Mouse (Mus musculus) intestine, embryonic 15.5 days (tissue): ENCODE results near the gene Slc25a31. TPM values are rescaled to one million over a fixed set of nuclear protein-coding genes. Genes with fewer than 3 reads are reported as not detected.

ENCODE experiments used
- ATAC-seq: fragments of 200-750 bp; cut with Nextera tagmentation; 2 replicates; pipeline ENCODE4 v1.8.0; 2017; ENCODE audit warnings: moderate TSS enrichment, moderate library complexity
- H3K27ac ChIP-seq: fragments of 300-500 bp; sonication (generic); 2 replicates; pipeline ENCODE4 v1.5.1; 2015; ENCODE audit warnings: mild to moderate bottlenecking, inconsistent platforms
- H3K27me3 ChIP-seq: fragments of 300-500 bp; sonication (generic); replicated peaks from 2 replicates; pipeline ENCODE4 v1.6.1; 2015; ENCODE audit warnings: inconsistent platforms
- H3K36me3 ChIP-seq: fragments of 300-500 bp; sonication (generic); 2 replicates; pipeline ENCODE4 v1.6.1; 2015; ENCODE audit warnings: inconsistent platforms
- H3K4me1 ChIP-seq: fragments of 300-500 bp; sonication (generic); replicated peaks from 2 replicates; pipeline ENCODE4 v1.6.1; 2015; ENCODE audit warnings: inconsistent platforms
- H3K4me2 ChIP-seq: fragments of 300-500 bp; sonication (generic); replicated peaks from 2 replicates; pipeline ENCODE4 v1.6.1; 2015; ENCODE audit warnings: mild to moderate bottlenecking, inconsistent platforms
- H3K4me3 ChIP-seq: fragments of 300-500 bp; sonication (generic); replicated peaks from 2 replicates; pipeline ENCODE4 v1.5.1; 2015; ENCODE audit warnings: inconsistent platforms
- H3K9ac ChIP-seq: fragments of 300-500 bp; sonication (generic); 2 replicates; pipeline ENCODE4 v1.6.1; 2015; ENCODE audit warnings: inconsistent platforms
- H3K9me3 ChIP-seq: fragments of 300-500 bp; sonication (generic); 2 replicates; pipeline ENCODE4 v1.6.1; 2016; ENCODE audit warnings: inconsistent platforms
- WGBS: fragments of 180-500 bp; shearing (Covaris S2); methylation state at CpG from one replicate; pipeline ENCODE4 v1.1.7; 2015; 5-methylcytosine and 5-hydroxymethylcytosine counted together
- polyA plus RNA-seq: library from polyadenylated mRNA; unstranded; fragments of >200 nt; fragmentation: Nextera tagmentation; extraction: Ambion mirVana; gene quantifications from 2 replicates; pipeline ENCODE4 v1.2.1, GENCODE M21; 2015

Slc25a31 gene
- polyA plus RNA-seq, result 0.15 TPM in 1 of 2 replicates, not detected in the other

DNA sequence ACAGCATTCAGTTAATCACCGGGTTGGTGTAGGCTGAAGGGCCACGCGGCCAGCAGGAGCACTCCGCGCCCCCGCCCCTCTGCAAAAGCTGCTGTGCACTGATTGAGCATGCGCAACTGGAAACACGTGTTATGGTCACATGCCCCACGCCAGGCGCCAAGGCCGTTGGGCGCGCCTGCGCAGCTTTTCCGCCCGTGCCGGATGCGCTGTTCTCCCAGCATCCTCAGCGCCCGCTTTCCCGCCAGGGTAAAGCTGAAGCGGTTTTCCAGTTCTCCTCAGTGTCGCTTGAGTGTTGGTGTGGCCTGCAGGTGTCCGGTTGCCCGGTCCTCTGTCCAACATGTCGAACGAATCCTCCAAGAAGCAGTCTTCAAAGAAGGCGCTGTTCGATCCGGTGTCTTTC lies at the start of gene Slc25a31:
Slc25a31 (plus strand) TSS at position 201 of the 400 bp plus-strand sequence.
- Histone ChIP-seq H3K9me3 (no peaks in the 10 kb centered on the region), H3K4me1 (no peaks in the 10 kb centered on the region), H3K27me3 (no peaks in the 10 kb centered on the region), H3K27ac (no peak within 1 kb of the TSS), H3K9ac (no peak within 1 kb of the TSS), H3K4me2 (no peak within 1 kb of the TSS), H3K36me3 (no peaks in the 10 kb centered on the region), H3K4me3 (no peak within 1 kb of the TSS)
- ATAC-seq, result no peak
- WGBS, result 91% methylated on average over 30 of the region's 30 CpGs

DNA sequence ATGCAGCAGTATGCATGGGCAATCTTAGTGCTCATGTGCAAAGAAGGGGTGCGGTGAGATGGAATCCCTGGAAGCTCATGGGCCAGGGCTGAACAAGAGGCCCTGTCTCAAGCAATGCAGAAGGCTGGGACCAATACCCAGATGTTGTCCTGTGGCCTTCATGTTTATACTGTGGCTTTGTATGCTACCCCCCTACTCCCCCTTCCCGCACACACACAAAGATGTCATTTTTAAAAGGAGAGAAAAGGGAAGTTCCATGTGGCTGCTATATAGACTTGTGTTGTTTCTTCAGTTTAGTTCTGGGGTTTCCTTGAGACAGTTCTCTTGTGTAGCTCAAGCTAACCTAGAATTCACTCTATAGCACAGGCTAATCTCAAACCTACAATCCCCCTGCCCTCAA lies 48.4 kb upstream of the Slc25a31 start:
- no peak for ATAC-seq
- WGBS, result 91% methylated on average over 2 of the region's 2 CpGs

DNA sequence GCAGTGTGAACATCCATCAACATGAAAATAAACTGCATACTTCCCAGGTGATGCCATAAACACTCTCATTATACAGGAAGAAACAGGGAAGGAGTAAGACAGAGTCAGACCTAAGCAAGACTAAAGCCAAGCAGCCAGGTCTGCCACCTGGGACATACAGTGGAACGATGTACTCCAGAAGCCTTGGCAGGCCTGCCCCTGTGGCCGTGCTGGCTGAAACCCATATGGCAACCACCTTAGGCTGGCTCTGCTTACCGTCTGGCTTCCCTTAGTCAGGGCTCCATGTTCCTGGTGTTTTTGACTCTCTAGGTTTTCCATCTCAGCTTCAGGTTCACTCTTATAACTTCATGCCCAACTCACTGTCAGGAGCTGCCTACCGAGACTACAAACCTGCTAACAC lies 42.5 kb upstream of the Slc25a31 start:
- Histone ChIP-seq H3K4me3 (no peak overlapping the region), H3K9ac (no peak overlapping the region), H3K27ac (no peak overlapping the region), H3K36me3 (no peaks in the 10 kb centered on the region), H3K9me3 (no peaks in the 10 kb centered on the region), H3K27me3 (no peaks in the 10 kb centered on the region), H3K4me1 (no peaks in the 10 kb centered on the region), H3K4me2 (no peak overlapping the region)
- no peak for ATAC-seq
- WGBS, result 94% methylated on average over 4 of the region's 4 CpGs

More for the DNA sequence above, 48.4 kb upstream of the Slc25a31 start:
- Histone ChIP-seq H3K4me2 (no peak overlapping the region), H3K36me3 (no peaks in the 10 kb centered on the region), H3K4me1 (no peaks in the 10 kb centered on the region), H3K27me3 (no peaks in the 10 kb centered on the region), H3K9ac (no peak overlapping the region), H3K27ac (no peak overlapping the region), H3K9me3 (no peaks in the 10 kb centered on the region), H3K4me3 (no peak overlapping the region)

DNA sequence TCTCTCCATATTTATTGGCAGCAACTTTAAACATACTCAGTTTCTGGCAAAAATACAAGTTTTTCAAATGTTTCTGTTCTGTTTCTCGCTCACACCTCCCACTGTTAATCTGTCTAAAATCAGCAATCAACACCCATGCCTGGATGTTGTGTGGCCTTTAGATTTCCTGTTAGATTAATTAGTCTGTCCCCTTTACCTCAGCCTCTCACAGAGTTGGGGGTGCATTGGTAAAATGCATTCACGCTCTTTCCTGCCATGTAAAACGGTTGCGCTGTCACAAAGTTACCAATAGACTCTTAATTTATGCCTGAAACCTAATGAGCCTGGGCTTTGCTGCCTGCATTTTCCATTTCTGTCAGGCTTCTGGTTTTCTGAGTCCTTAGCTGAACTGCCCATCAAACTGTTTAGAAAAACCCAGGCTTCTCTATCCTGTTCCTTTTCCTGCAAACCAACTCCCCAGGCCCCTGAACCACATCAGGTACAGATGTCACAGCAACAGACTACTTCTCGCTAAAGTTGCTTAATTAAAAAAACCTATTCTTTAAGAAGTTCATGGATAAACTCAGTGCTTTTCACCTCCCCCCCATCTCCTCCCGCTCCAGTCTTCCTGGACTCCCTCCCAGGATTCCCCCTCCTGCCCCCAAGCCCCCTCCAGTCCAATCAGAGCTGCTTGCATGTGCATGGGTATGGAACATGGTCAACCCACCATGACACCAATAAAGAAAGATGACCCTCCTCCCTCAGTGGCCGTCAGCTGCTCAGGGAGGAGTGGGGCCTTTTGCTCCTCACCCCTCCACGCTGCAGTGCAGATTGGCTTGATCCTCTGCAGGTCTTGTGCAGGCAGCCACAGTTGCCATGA lies 41.6 kb upstream of the Slc25a31 start:
- H3K9ac ChIP-seq, result no peak overlapping the region
- H3K27ac ChIP-seq, result no peak overlapping the region
- H3K4me3 ChIP-seq, result no peak overlapping the region
- 77% methylated on average over 8 of the region's 8 CpGs for WGBS
- H3K4me1 ChIP-seq, result no peaks in the 10 kb centered on the region
- no peaks in the 10 kb centered on the region for H3K27me3 ChIP-seq
- H3K4me2 ChIP-seq, result no peak overlapping the region
- H3K9me3 ChIP-seq, result no peaks in the 10 kb centered on the region
- no peak for ATAC-seq
- no peaks in the 10 kb centered on the region for H3K36me3 ChIP-seq

DNA sequence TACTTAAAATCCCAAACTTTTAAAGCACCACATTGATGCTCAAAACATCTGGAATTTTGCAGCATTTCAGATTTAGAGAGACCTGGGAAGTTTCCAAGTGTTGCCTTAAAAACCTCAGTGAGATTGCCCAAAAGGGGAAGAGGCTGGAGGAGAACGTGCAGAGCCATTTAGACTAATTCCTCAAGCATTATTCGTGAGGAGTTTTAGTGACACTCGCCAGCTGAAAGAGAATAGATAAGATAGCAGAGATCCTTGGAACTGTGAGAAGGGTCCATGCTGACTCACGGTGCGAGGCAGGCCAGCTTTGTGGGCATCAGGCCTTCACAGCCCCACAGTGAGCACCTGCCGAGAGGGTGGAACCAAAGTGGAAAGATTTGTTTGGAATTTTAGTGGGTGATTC lies 39.8 kb upstream of the Slc25a31 start:
- ATAC-seq, result no peak
- 60% methylated on average over 6 of the region's 6 CpGs for whole genome bisulfite sequencing
- no peaks in the 10 kb centered on the region for H3K9me3 ChIP-seq
- H3K27me3 ChIP-seq, result no peaks in the 10 kb centered on the region
- H3K9ac ChIP-seq, result no peak overlapping the region
- no peak overlapping the region for H3K4me3 ChIP-seq
- no peak overlapping the region for H3K4me2 ChIP-seq
- H3K27ac ChIP-seq, result no peak overlapping the region
- no peaks in the 10 kb centered on the region for H3K36me3 ChIP-seq
- no peaks in the 10 kb centered on the region for H3K4me1 ChIP-seq

DNA sequence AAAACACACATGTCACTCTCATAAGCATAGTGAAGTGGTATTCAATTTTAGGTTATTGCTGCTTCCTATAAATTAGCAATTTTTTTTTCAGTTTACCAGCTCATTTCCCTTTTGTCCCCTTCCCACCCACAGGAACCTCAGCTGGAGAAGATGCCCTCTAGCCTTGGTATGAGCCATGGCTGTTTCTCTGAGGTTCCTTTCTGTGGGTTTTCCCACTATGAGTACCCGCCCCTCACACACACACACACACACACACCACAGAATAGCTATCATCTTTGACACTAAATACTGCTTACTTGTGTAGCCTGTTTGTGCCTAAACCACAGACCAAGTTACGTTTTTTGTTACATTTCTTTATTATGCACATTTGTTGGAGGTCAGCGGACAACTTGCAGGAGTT lies 39.3 kb upstream of the Slc25a31 start:
- Histone ChIP-seq H3K9ac (no peak overlapping the region), H3K4me2 (no peak overlapping the region), H3K27me3 (no peaks in the 10 kb centered on the region), H3K27ac (no peak overlapping the region), H3K4me1 (no peaks in the 10 kb centered on the region), H3K4me3 (no peak overlapping the region), H3K36me3 (no peaks in the 10 kb centered on the region), H3K9me3 (no peaks in the 10 kb centered on the region)
- WGBS, result 88% methylated on average over 3 of the region's 3 CpGs
- ATAC-seq, result no peak

DNA sequence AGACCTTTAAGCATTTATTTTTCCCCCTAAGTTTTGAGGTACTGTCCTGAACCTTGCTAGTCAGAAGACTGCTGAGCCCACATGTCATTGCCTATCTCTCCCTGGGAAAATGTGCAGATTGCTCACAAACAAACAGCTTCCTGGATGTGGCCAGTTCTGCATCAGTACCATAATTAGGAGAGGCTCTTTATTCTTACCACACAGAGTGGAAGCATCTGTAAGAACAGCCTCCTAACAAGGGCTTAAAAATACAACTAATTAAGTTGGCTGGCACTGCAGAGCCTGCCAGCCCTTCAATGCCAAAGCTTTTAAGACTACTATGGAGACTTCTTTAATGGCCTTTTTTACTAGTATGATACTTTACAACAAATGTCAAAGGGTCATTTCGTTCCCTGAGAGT lies 35.1 kb upstream of the Slc25a31 start:
- H3K4me3 ChIP-seq, result no peak overlapping the region
- WGBS, result 82% methylated on average over 1 of the region's 1 CpGs
- H3K9ac ChIP-seq, result no peak overlapping the region
- H3K36me3 ChIP-seq, result no peaks in the 10 kb centered on the region
- no peaks in the 10 kb centered on the region for H3K9me3 ChIP-seq
- H3K27me3 ChIP-seq, result no peaks in the 10 kb centered on the region
- ATAC-seq, result no peak
- H3K4me2 ChIP-seq, result no peak overlapping the region
- no peak overlapping the region for H3K27ac ChIP-seq
- H3K4me1 ChIP-seq, result no peaks in the 10 kb centered on the region

DNA sequence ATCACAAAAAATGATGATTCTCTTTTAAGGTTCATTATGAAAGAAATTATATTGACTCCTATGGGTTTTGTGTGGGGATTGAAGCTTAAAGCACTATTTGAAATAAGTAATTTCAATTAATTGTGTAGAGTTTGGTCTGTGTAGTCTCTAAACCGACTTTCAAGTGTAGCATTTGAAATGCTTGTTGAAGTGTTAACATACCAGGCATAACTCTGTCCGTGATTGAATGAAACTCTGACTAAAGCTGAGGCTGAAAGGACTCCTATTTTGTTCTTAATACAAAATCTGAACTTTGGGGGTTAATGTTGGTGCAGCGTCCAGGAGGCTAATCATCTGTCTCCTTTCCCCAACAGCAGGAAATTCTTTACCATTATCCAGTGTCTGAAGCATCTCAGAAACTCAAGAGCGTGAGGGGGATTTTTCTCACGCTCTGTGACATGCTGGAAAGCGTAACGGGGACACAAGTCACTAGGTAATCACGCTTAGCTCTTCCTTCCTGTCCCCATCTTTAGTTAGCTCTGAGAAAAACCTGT lies 33.7 kb upstream of the Slc25a31 start:
- no peaks in the 10 kb centered on the region for H3K36me3 ChIP-seq
- no peak overlapping the region for H3K9ac ChIP-seq
- no peak overlapping the region for H3K4me3 ChIP-seq
- H3K4me2 ChIP-seq, result no peak overlapping the region
- no peaks in the 10 kb centered on the region for H3K9me3 ChIP-seq
- no peaks in the 10 kb centered on the region for H3K4me1 ChIP-seq
- 43% methylated on average over 8 of the region's 8 CpGs for WGBS
- ATAC-seq, result no peak
- no peaks in the 10 kb centered on the region for H3K27me3 ChIP-seq
- H3K27ac ChIP-seq, result no peak overlapping the region

DNA sequence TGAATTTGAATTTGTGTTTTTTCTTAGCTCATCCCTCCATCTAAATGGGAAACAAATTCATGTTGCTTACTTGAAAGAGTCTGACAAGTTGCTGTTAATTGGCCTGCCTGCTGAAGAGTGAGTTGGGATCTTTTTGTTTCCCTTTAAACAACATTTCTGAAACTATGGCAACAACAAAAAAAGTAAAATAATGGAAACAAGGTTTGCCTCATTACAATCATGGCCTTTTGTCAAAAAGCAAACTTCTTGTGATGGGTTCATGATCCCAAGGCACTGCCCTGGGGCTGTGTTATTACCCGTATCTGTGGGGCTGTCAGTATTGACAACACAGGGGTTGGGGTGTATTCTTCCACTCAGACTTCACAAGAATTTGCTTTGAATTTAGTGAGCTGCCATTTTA lies 29.8 kb upstream of the Slc25a31 start:
- Histone ChIP-seq H3K4me1 (no peaks in the 10 kb centered on the region), H3K36me3 (no peaks in the 10 kb centered on the region), H3K4me3 (no peak overlapping the region), H3K9me3 (no peaks in the 10 kb centered on the region), H3K4me2 (no peak overlapping the region), H3K9ac (no peak overlapping the region), H3K27ac (no peak overlapping the region), H3K27me3 (no peaks in the 10 kb centered on the region)
- ATAC-seq, result no peak
- WGBS, result 80% methylated on average over 1 of the region's 1 CpGs

DNA sequence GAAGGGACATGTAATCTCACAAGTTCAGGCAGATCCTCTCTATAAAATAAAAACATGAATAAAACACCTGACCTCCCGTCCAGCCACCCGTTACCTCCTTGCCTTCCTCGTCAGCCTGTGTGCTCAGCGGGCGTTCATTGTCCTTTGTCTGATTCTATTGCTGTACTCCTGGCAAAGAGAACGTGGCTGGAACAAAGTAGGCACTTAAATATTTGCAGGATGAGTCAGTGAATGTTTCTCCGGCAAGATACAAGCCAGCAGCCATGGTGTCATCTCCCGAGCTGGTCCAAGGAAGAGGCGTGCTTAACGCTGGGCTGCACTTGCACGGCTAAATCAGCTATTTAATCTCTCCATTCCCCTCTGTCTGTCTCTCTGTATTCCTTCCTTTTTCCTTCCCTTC lies 26.3 kb upstream of the Slc25a31 start:
- no peaks in the 10 kb centered on the region for H3K27me3 ChIP-seq
- H3K36me3 ChIP-seq, result no peaks in the 10 kb centered on the region
- no peaks in the 10 kb centered on the region; the same call in 1 of the 2 replicates for H3K4me1 ChIP-seq
- no peak overlapping the region for H3K9ac ChIP-seq
- no peak overlapping the region for H3K4me3 ChIP-seq
- H3K4me2 ChIP-seq, result no peak overlapping the region
- 49% methylated on average over 11 of the region's 11 CpGs for WGBS
- peak; percentile 66 for ATAC-seq
- no peak overlapping the region for H3K27ac ChIP-seq
- H3K9me3 ChIP-seq, result no peaks in the 10 kb centered on the region

DNA sequence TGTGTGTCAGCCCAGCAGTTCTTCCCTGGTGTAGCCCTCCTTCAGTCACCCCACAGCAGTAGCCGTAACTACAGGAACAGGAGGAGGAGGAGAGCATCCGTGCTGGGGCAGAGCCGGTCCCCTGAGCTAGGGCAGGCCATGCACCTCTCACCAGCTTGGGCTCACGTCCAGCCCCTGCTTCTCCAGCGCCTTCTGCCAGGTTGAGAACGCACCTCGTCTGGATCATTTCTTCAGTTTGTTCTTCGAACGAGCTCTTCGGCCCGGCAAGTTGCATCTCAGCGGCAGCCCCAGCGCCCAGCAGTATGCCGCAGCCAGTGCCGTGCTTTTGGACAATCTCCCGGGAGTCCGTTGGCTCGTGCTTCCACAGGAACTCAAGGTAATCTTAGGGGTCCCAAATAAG lies 25.5 kb upstream of the Slc25a31 start:
- ATAC-seq, result no peak
- no peaks in the 10 kb centered on the region for H3K9me3 ChIP-seq
- 92% methylated on average over 18 of the region's 18 CpGs for WGBS
- H3K4me2 ChIP-seq, result no peak overlapping the region
- H3K9ac ChIP-seq, result no peak overlapping the region
- H3K4me1 ChIP-seq, result no peaks in the 10 kb centered on the region; the same call in 1 of the 2 replicates
- H3K4me3 ChIP-seq, result no peak overlapping the region
- no peaks in the 10 kb centered on the region for H3K27me3 ChIP-seq
- no peak overlapping the region for H3K27ac ChIP-seq
- no peaks in the 10 kb centered on the region for H3K36me3 ChIP-seq

DNA sequence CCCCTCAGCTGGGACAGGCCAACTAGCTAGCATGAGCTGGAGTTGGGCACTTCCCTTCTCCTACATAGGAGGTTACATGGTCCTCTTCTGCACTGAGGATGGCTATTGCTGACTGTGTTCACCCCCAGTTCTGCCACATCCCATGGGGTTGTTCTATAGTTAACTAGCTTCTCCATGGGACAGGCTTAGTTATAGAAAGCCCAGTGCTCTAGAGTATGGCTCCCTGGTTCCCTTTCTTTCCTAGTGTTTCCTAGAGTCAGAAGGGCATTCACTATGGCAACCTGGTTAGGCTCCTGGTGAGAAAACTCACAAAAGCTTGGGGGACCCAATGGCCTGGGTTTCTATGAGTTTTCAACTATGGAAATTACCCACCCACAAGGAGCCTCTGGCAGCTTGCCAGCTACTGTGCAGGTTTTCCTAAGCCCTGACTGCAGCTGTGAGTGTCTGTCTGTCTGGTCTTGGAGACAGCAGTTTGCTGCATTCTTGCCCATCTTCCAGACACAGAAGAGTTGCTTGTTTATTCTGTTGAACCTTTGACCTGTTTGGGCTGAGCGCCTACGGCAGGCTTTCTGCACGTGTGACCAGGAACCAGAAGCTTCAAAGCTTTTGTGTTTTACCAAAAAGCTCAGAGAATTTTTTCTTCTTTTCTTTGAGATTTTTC lies 22.7 kb upstream of the Slc25a31 start:
- WGBS, result 17% methylated on average over 3 of the region's 3 CpGs
- no peaks in the 10 kb centered on the region for H3K9me3 ChIP-seq
- H3K4me3 ChIP-seq, result no peak overlapping the region
- no peak overlapping the region for H3K9ac ChIP-seq
- no peaks in the 10 kb centered on the region; the same call in 1 of the 2 replicates for H3K4me1 ChIP-seq
- no peak for ATAC-seq
- H3K27ac ChIP-seq, result no peak overlapping the region
- H3K27me3 ChIP-seq, result no peaks in the 10 kb centered on the region
- no peak overlapping the region for H3K4me2 ChIP-seq
- H3K36me3 ChIP-seq, result no peaks in the 10 kb centered on the region
